Mouse (Mus musculus) kidney, adult 2 months (tissue): ENCODE data around the gene Atg7. TPM values are rescaled to one million over a fixed set of nuclear protein-coding genes. Genes with fewer than 3 reads are reported as not detected.

Experiments
- DNase-seq: peaks from one replicate; pipeline ENCODE4 v3.0.0; 2021
- H3K27ac ChIP-seq: fragments of 200-500 bp; 2 replicates; pipeline ENCODE4 v1.5.1; 2012; ENCODE audit warnings: low read depth, low read length, control low read depth, inconsistent platforms; ENCODE audit not compliant: insufficient read depth
- H3K27me3 ChIP-seq: fragments of 200-500 bp; replicated peaks from 2 replicates; pipeline ENCODE4 v1.6.1; 2012; ENCODE audit warnings: mild to moderate bottlenecking, moderate library complexity, low read length, inconsistent platforms; ENCODE audit not compliant: control insufficient read depth, insufficient read depth
- H3K36me3 ChIP-seq: fragments of 200-500 bp; 2 replicates; pipeline ENCODE4 v1.6.1; 2012; ENCODE audit warnings: mild to moderate bottlenecking, moderate library complexity, low read length, inconsistent platforms; ENCODE audit not compliant: control insufficient read depth, insufficient read depth
- H3K4me1 ChIP-seq: fragments of 200-500 bp; 2 replicates; pipeline ENCODE4 v1.6.1; 2011; ENCODE audit warnings: low read length; ENCODE audit not compliant: control insufficient read depth, insufficient read depth
- H3K4me3 ChIP-seq: fragments of 200-500 bp; 2 replicates; pipeline ENCODE4 v1.5.1; 2011; ENCODE audit warnings: mild to moderate bottlenecking, low read depth, low read length, control low read depth; ENCODE audit not compliant: insufficient read depth
- CTCF ChIP-seq: fragments of 200-500 bp; conservative IDR thresholded peaks from 2 replicates; pipeline ENCODE4 v1.5.1; 2011; ENCODE audit warnings: low read depth, mild to moderate bottlenecking, control low read depth, low read length, moderate library complexity, mixed read lengths; ENCODE audit not compliant: insufficient read depth, insufficient read length
- POLR2A ChIP-seq: fragments of 200-500 bp; IDR thresholded peaks from one replicate; pipeline ENCODE4 v1.6.1; 2011; ENCODE audit warnings: low read depth, low read length, control low read depth
- WGBS: fragments of 180-500 bp; shearing (Covaris S2); methylation state at CpG from one replicate; pipeline ENCODE4 v1.1.7; 2018; 5-methylcytosine and 5-hydroxymethylcytosine counted together
- polyA plus RNA-seq: library from polyadenylated mRNA; depleted of rRNA; stranded (reverse); fragments of >200 nt; gene quantifications from 2 replicates; pipeline ENCODE4 v1.2.3, GENCODE M21; 2012

Gene Atg7
- polyA plus RNA-seq, 1 experiment: 20.6 TPM

GRCm38 (mm10) chr6:114719665-114720064 lies 76.8 kb downstream of the Atg7 start:
- TF ChIP-seq POLR2A: no peak
- no peaks in the 10 kb centered on the region for H3K4me1 ChIP-seq
- H3K4me3 ChIP-seq: no peak overlapping the region
- DNase-seq: peak; percentile 33
- H3K27me3 ChIP-seq: no peaks in the 10 kb centered on the region
- no peaks in the 10 kb centered on the region for H3K36me3 ChIP-seq
- H3K27ac ChIP-seq: no peak overlapping the region
- WGBS: 81% methylated on average over 8 of the region's 8 CpGs

DNA sequence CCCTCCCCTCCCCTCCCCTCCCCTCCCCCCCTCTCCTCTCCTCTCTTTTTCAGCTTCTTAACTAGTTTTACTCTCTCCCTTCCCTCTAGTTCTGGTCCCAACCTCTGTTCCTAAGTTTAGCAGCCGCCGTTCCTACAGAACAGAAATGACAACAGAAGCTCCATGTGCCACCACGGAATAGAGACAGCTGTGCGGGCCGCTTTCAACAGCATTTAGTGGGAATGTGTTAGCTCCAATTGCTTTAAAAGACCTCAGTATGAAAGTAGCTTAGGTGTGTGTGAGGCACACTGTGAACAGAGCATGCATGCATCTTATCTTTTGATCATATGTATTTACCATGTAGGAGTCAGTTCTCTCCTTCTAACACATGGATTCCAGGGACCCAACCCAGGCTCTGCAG lies 79.1 kb downstream of the Atg7 start:
- WGBS: 97% methylated on average over 5 of the region's 5 CpGs
- Histone ChIP-seq H3K27me3 (no peaks in the 10 kb centered on the region), H3K36me3 (no peaks in the 10 kb centered on the region), H3K4me3 (no peak overlapping the region), H3K27ac (no peak overlapping the region), H3K4me1 (no peaks in the 10 kb centered on the region)
- TF ChIP-seq POLR2A (no peak), CTCF (no peak)
- no peak for DNase-seq

- peak; percentile 48 for DNase-seq
- Histone ChIP-seq H3K36me3 (no peaks in the 10 kb centered on the region), H3K27me3 (no peaks in the 10 kb centered on the region), H3K27ac (no peak overlapping the region), H3K4me1 (no peaks in the 10 kb centered on the region), H3K4me3 (no peak overlapping the region)
- TF ChIP-seq CTCF (peak; percentile 73), POLR2A (no peak)
- WGBS: 16% methylated on average over 9 of the region's 9 CpGs
Measured at GRCm38 (mm10) chr6:114723925-114724324, 81.0 kb downstream of the Atg7 start.

DNA sequence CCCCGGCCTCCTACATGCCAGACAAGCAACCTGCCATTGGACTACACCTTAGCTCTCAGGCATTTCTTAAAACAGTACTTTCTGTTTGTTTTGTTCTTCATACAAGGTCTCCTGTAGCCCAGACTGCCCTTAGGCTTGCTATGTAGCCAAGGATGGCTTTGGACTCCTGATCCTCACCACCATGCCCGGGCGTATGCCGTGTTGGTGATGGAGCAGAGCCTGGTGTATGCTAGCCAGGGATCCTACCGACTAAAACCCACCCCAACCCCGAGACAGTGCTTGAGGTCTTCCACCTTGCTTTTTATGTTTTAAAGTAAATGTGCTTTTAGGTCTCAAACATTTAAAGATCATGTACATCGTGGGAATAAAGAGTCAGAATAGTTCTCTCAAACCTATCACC lies 81.5 kb downstream of the Atg7 start:
- TF ChIP-seq CTCF (no peak), POLR2A (no peak)
- no peak for DNase-seq
- Histone ChIP-seq H3K4me3 (no peak overlapping the region), H3K4me1 (no peaks in the 10 kb centered on the region), H3K36me3 (no peaks in the 10 kb centered on the region), H3K27ac (no peak overlapping the region), H3K27me3 (no peaks in the 10 kb centered on the region)
- WGBS: 69% methylated on average over 7 of the region's 7 CpGs

DNA sequence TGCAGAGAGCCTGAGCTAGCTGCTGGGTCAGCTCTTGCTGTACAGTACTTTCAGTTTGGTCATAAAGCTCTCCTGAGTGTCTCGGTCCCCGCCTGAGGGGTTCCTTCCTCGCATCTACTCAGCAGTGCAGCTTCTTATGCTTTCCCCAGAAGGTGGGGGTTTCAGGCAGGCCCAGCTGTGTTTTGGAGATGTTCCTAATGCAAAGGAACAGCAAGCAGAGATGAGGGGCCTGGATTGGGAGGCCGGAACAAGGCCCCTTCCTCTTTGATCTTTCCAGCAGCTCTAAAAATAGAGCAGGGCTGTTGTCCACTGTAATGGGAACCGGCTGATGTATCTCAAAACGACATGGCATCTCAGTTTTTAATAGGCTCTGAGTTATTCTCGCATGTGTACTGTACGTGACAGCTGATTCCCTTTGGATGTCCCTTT lies 82.3 kb downstream of the Atg7 start:
- H3K27me3 ChIP-seq: no peaks in the 10 kb centered on the region
- no peaks in the 10 kb centered on the region for H3K36me3 ChIP-seq
- TF ChIP-seq CTCF (no peak), POLR2A (no peak)
- DNase-seq: no peak
- H3K4me1 ChIP-seq: no peaks in the 10 kb centered on the region
- WGBS: 72% methylated on average over 8 of the region's 8 CpGs
- no peak overlapping the region for H3K27ac ChIP-seq
- H3K4me3 ChIP-seq: no peak overlapping the region

GRCm38 (mm10) chr6:114726681-114727080 lies 83.8 kb downstream of the Atg7 start:
- TF ChIP-seq POLR2A (no peak), CTCF (no peak)
- H3K27ac ChIP-seq: no peak overlapping the region
- no peak overlapping the region for H3K4me3 ChIP-seq
- WGBS: 85% methylated on average over 11 of the region's 11 CpGs
- H3K36me3 ChIP-seq: no peaks in the 10 kb centered on the region
- no peaks in the 10 kb centered on the region for H3K27me3 ChIP-seq
- DNase-seq: no peak
- H3K4me1 ChIP-seq: no peaks in the 10 kb centered on the region

- no peak for DNase-seq
- Histone ChIP-seq H3K4me3 (no peak overlapping the region), H3K36me3 (no peaks in the 10 kb centered on the region), H3K27me3 (no peaks in the 10 kb centered on the region), H3K4me1 (no peaks in the 10 kb centered on the region), H3K27ac (no peak overlapping the region)
- 69% methylated on average over 5 of the region's 5 CpGs for WGBS
- TF ChIP-seq POLR2A (no peak), CTCF (no peak)
Measured at GRCm38 (mm10) chr6:114733156-114733555, 90.3 kb downstream of the Atg7 start.

GRCm38 (mm10) chr6:114733681-114734080 lies 90.8 kb downstream of the Atg7 start:
- 94% methylated on average over 3 of the region's 3 CpGs for WGBS
- H3K27ac ChIP-seq: no peak overlapping the region

More at GRCm38 (mm10) chr6:114733681-114734080, 90.8 kb downstream of the Atg7 start:
- TF ChIP-seq CTCF (no peak), POLR2A (no peak)
- Histone ChIP-seq H3K27me3 (no peaks in the 10 kb centered on the region), H3K36me3 (no peaks in the 10 kb centered on the region), H3K4me3 (no peak overlapping the region), H3K4me1 (no peaks in the 10 kb centered on the region)
- no peak for DNase-seq
